Mouse (Mus musculus): ENCODE results near the gene Gm29776. TPM values are rescaled to one million over a fixed set of nuclear protein-coding genes. Genes with fewer than 3 reads are reported as not detected.

Gene Gm29776
- polyA plus RNA-seq, 1 experiment from 2014 or later, result 0.28 TPM

GRCm38 (mm10) chr14:54647900-54648299 is 50.7 kb downstream of the Gm29776 start:
- H3K4me3 ChIP-seq (ENCODE audit: low read length), result no peak overlapping the region
- no peak overlapping the region for H3K9ac ChIP-seq (ENCODE audit: low read depth, low read length)
- WGBS, result 79% methylated on average over 4 of the region's 4 CpGs
- H3K27ac ChIP-seq (ENCODE audit: low read depth, low read length), result no peak overlapping the region
- no peak overlapping the region for H3K4me2 ChIP-seq (ENCODE audit: low read length)
- no peaks in the 10 kb centered on the region for H3K9me3 ChIP-seq (ENCODE audit: control insufficient read depth, low read length)
- no peak for ATAC-seq
- no peaks in the 10 kb centered on the region for H3K27me3 ChIP-seq (replicated peaks; ENCODE audit: control insufficient read depth, insufficient read depth, low read length)
- H3K36me3 ChIP-seq (ENCODE audit: control insufficient read depth, insufficient read depth, low read length), result peaks cover 71% of the 10 kb centered on the region
- H3K4me1 ChIP-seq (ENCODE audit: control insufficient read depth, insufficient read depth, low read depth, low read length), result peaks cover 36% of the 10 kb centered on the region

- Histone ChIP-seq H3K4me2 (ENCODE audit: low read length) (no peak overlapping the region), H3K27me3 (replicated peaks; ENCODE audit: control insufficient read depth, insufficient read depth, low read length) (no peaks in the 10 kb centered on the region), H3K4me1 (ENCODE audit: control insufficient read depth, insufficient read depth, low read depth, low read length) (peaks cover 29% of the 10 kb centered on the region), H3K27ac (ENCODE audit: low read depth, low read length) (no peak overlapping the region), H3K4me3 (ENCODE audit: low read length) (no peak overlapping the region), H3K9ac (ENCODE audit: low read depth, low read length) (no peak overlapping the region), H3K36me3 (ENCODE audit: control insufficient read depth, insufficient read depth, low read length) (peaks cover 77% of the 10 kb centered on the region), H3K9me3 (ENCODE audit: control insufficient read depth, low read length) (no peaks in the 10 kb centered on the region)
- no peak for ATAC-seq
- 95% methylated on average over 8 of the region's 8 CpGs for WGBS
Observed at GRCm38 (mm10) chr14:54646898-54647636, 51.6 kb downstream of the Gm29776 start.

- Histone ChIP-seq H3K4me1 (ENCODE audit: control insufficient read depth, insufficient read depth, low read depth, low read length) (peaks cover 23% of the 10 kb centered on the region), H3K9me3 (ENCODE audit: control insufficient read depth, low read length) (no peaks in the 10 kb centered on the region), H3K9ac (ENCODE audit: low read depth, low read length) (no peak overlapping the region), H3K27ac (ENCODE audit: low read depth, low read length) (no peak overlapping the region), H3K27me3 (replicated peaks; ENCODE audit: control insufficient read depth, insufficient read depth, low read length) (no peaks in the 10 kb centered on the region), H3K36me3 (ENCODE audit: control insufficient read depth, insufficient read depth, low read length) (peaks cover 76% of the 10 kb centered on the region), H3K4me3 (ENCODE audit: low read length) (no peak overlapping the region), H3K4me2 (ENCODE audit: low read length) (no peak overlapping the region)
- no peak for ATAC-seq
- WGBS, result 94% methylated on average over 17 of the region's 17 CpGs
Observed at GRCm38 (mm10) chr14:54646455-54646854, 52.2 kb downstream of the Gm29776 start.

GRCm38 (mm10) chr14:54644294-54644693 is 54.3 kb downstream of the Gm29776 start:
- H3K9ac ChIP-seq (ENCODE audit: low read depth, low read length), result no peak overlapping the region
- H3K36me3 ChIP-seq (ENCODE audit: control insufficient read depth, insufficient read depth, low read length), result peaks cover 60% of the 10 kb centered on the region
- no peaks in the 10 kb centered on the region for H3K27me3 ChIP-seq (replicated peaks; ENCODE audit: control insufficient read depth, insufficient read depth, low read length)
- no peak overlapping the region for H3K27ac ChIP-seq (ENCODE audit: low read depth, low read length)
- H3K4me2 ChIP-seq (ENCODE audit: low read length), result no peak overlapping the region
- WGBS, result 93% methylated on average over 9 of the region's 9 CpGs
- H3K4me1 ChIP-seq (ENCODE audit: control insufficient read depth, insufficient read depth, low read depth, low read length), result peaks cover 14% of the 10 kb centered on the region
- no peaks in the 10 kb centered on the region for H3K9me3 ChIP-seq (ENCODE audit: control insufficient read depth, low read length)
- no peak for ATAC-seq
- H3K4me3 ChIP-seq (ENCODE audit: low read length), result no peak overlapping the region

GRCm38 (mm10) chr14:54643011-54643410 is 55.6 kb downstream of the Gm29776 start:
- no peak overlapping the region for H3K9ac ChIP-seq (ENCODE audit: low read depth, low read length)
- no peaks in the 10 kb centered on the region for H3K27me3 ChIP-seq (replicated peaks; ENCODE audit: control insufficient read depth, insufficient read depth, low read length)
- no peak overlapping the region for H3K4me3 ChIP-seq (ENCODE audit: low read length)
- 92% methylated on average over 2 of the region's 2 CpGs for WGBS
- no peaks in the 10 kb centered on the region for H3K9me3 ChIP-seq (ENCODE audit: control insufficient read depth, low read length)
- no peak for ATAC-seq
- peaks cover 52% of the 10 kb centered on the region for H3K36me3 ChIP-seq (ENCODE audit: control insufficient read depth, insufficient read depth, low read length)
- peaks cover 10% of the 10 kb centered on the region for H3K4me1 ChIP-seq (ENCODE audit: control insufficient read depth, insufficient read depth, low read depth, low read length)
- H3K27ac ChIP-seq (ENCODE audit: low read depth, low read length), result no peak overlapping the region
- H3K4me2 ChIP-seq (ENCODE audit: low read length), result no peak overlapping the region

Small RNAs within 50 kb of the gene (microRNA-seq; reads per million reads assigned to microRNA genes)
- gene Mir6948, result 1.7 reads per million

Other genes starting within 250 kb of the Gm29776 start
- 31.4 and 35.6 TPM in 2 replicates for gene Lrp10, start 234.7 kb downstream of the Gm29776 start, polyA plus RNA-seq (2015; fragmentation: Nextera tagmentation; extraction: Ambion mirVana)
- 38.5 and 39.5 TPM in 2 replicates for gene Rem2, start 222.7 kb downstream of the Gm29776 start, polyA plus RNA-seq (2015; fragmentation: Nextera tagmentation; extraction: Ambion mirVana)
- gene Prmt5, start 181.3 kb downstream of the Gm29776 start, polyA plus RNA-seq (2015; fragmentation: Nextera tagmentation; extraction: Ambion mirVana), result 93.2 and 103 TPM in 2 replicates
- gene Haus4, start 144.2 kb downstream of the Gm29776 start, polyA plus RNA-seq (2015; fragmentation: Nextera tagmentation; extraction: Ambion mirVana), result 19.4 and 20.7 TPM in 2 replicates
- gene Ajuba, start 121.3 kb downstream of the Gm29776 start, polyA plus RNA-seq (2015; fragmentation: Nextera tagmentation; extraction: Ambion mirVana), result 4.7 and 6.0 TPM in 2 replicates
- gene 4931414P19Rik, start 92.8 kb downstream of the Gm29776 start, polyA plus RNA-seq (2015; fragmentation: Nextera tagmentation; extraction: Ambion mirVana), result 5.4 and 5.5 TPM in 2 replicates
- gene Psmb5, start 80.8 kb downstream of the Gm29776 start, polyA plus RNA-seq (2015; fragmentation: Nextera tagmentation; extraction: Ambion mirVana), result 445 and 467 TPM in 2 replicates
- gene Psmb11, start 77.4 kb downstream of the Gm29776 start, polyA plus RNA-seq (2015; fragmentation: Nextera tagmentation; extraction: Ambion mirVana), result 0.16 and 0.37 TPM in 2 replicates
- gene Gm17606, start 57.9 kb downstream of the Gm29776 start, polyA plus RNA-seq (2015; fragmentation: Nextera tagmentation; extraction: Ambion mirVana), result not detected in 2 replicates
- 9.5 and 10.3 TPM in 2 replicates for gene Cdh24, start 57.5 kb downstream of the Gm29776 start, polyA plus RNA-seq (2015; fragmentation: Nextera tagmentation; extraction: Ambion mirVana)
- 68.2 and 69.1 TPM in 2 replicates for gene 1700123O20Rik, start 12.6 kb downstream of the Gm29776 start, polyA plus RNA-seq (2015; fragmentation: Nextera tagmentation; extraction: Ambion mirVana)
- 89.5 and 98.2 TPM in 2 replicates for gene Acin1, start 11.9 kb downstream of the Gm29776 start, polyA plus RNA-seq (2015; fragmentation: Nextera tagmentation; extraction: Ambion mirVana)
- not detected in 2 replicates for gene Cebpe, start 13.3 kb upstream of the Gm29776 start, polyA plus RNA-seq (2015; fragmentation: Nextera tagmentation; extraction: Ambion mirVana)
- 8.6 and 11.2 TPM in 2 replicates for gene Slc7a8, start 83.1 kb upstream of the Gm29776 start, polyA plus RNA-seq (2015; fragmentation: Nextera tagmentation; extraction: Ambion mirVana)
- gene Rnf212b, start 115.3 kb upstream of the Gm29776 start, polyA plus RNA-seq (2015; fragmentation: Nextera tagmentation; extraction: Ambion mirVana), result 0.20 TPM in 1 of 2 replicates, not detected in the other
- gene Homez, start 172.1 kb upstream of the Gm29776 start, polyA plus RNA-seq (2015; fragmentation: Nextera tagmentation; extraction: Ambion mirVana), result 11.2 and 12.9 TPM in 2 replicates
- gene Ppp1r3e, start 178.7 kb upstream of the Gm29776 start, polyA plus RNA-seq (2015; fragmentation: Nextera tagmentation; extraction: Ambion mirVana), result 4.1 and 5.3 TPM in 2 replicates
- 4.8 and 5.9 TPM in 2 replicates for gene Bcl2l2, start 184.5 kb upstream of the Gm29776 start, polyA plus RNA-seq (2015; fragmentation: Nextera tagmentation; extraction: Ambion mirVana)
- gene Gm20521, start 184.6 kb upstream of the Gm29776 start, polyA plus RNA-seq (2015; fragmentation: Nextera tagmentation; extraction: Ambion mirVana), result 0.14 TPM in 1 of 2 replicates, not detected in the other
- gene Pabpn1, start 193.7 kb upstream of the Gm29776 start, polyA plus RNA-seq (2015; fragmentation: Nextera tagmentation; extraction: Ambion mirVana), result 127 and 130 TPM in 2 replicates
- 254 and 275 TPM in 2 replicates for gene Slc22a17, start 214.3 kb upstream of the Gm29776 start, polyA plus RNA-seq (2015; fragmentation: Nextera tagmentation; extraction: Ambion mirVana)
- gene Efs, start 227.3 kb upstream of the Gm29776 start, polyA plus RNA-seq (2015; fragmentation: Nextera tagmentation; extraction: Ambion mirVana), result 14.2 and 15.5 TPM in 2 replicates
- 1.3 TPM in 2 replicates for gene Il25, start 233.9 kb upstream of the Gm29776 start, polyA plus RNA-seq (2015; fragmentation: Nextera tagmentation; extraction: Ambion mirVana)
- 17.0 and 28.5 TPM in 2 replicates for gene Cmtm5, start 237.4 kb upstream of the Gm29776 start, polyA plus RNA-seq (2015; fragmentation: Nextera tagmentation; extraction: Ambion mirVana)

All from hindbrain, embryonic 16.5 days (tissue).